In genomic region chr8:45885202-45885685, GRCm38 (mm10) we compare ENCODE assay signal across 8 mouse cellular contexts. TPM values are rescaled to one million over a fixed set of nuclear protein-coding genes. Genes with fewer than 3 reads are reported as not detected.
DNase-seq lines count a peak whose midpoint lies in the region; ATAC-seq and TF ChIP-seq lines count a peak whose summit lies in the region.

TSS of gene Pdlim3 (plus strand) at chr8:45885461.

- no peak for TF ChIP-seq CTCF in olfactory bulb, adult 2 months (IDR thresholded peaks at IDR 0.05; ENCODE audit: insufficient read depth, low read depth, low read length)

- H3K27ac ChIP-seq in hindbrain, embryonic 15.5 days (replicated peaks): peak within 1 kb of the TSS; percentile 44; the same call in 1 of the 2 replicates
- H3K27ac ChIP-seq in liver, embryonic 15.5 days (replicated peaks): no peak within 1 kb of the TSS
- no peak within 1 kb of the TSS for H3K27ac ChIP-seq in olfactory bulb, adult 2 months (ENCODE audit: insufficient read depth, low read depth, low read length)

- DNase-seq in B cell, adult 2 months: peak; percentile 8 to 21
- peak; percentile 40 to 47 for DNase-seq in adrenal gland, postnatal 36 days
- DNase-seq in gastrocnemius, adult 8-10 months (ENCODE audit: low spot score in 2 of 2): peak; percentile 63 to 78
- no peak for DNase-seq in right cerebral cortex, postnatal 4 days
- no peak for DNase-seq in right cerebral cortex, adult 2 months (ENCODE audit: low spot score in 2 of 2)

- H3K27me3 ChIP-seq in hindbrain, embryonic 15.5 days: 0 out of 2 replicates have a peak, but pooled peaks cover 4% of the 10 kb centered on the region
- H3K27me3 ChIP-seq in liver, embryonic 15.5 days: peaks cover 17% of the 10 kb centered on the region

- peak within 1 kb of the TSS; percentile 39 for H3K4me3 ChIP-seq in hindbrain, embryonic 15.5 days
- H3K4me3 ChIP-seq in liver, embryonic 15.5 days (replicated peaks): peak within 1 kb of the TSS; percentile 12
- H3K4me3 ChIP-seq in olfactory bulb, adult 2 months (ENCODE audit: insufficient read depth, low read depth, low read length): peak within 1 kb of the TSS; percentile 24

- H3K4me2 ChIP-seq in hindbrain, embryonic 15.5 days: peak within 1 kb of the TSS; percentile 83
- peak within 1 kb of the TSS; percentile 48 for H3K4me2 ChIP-seq in liver, embryonic 15.5 days

- under 1% methylated on average over 21 of the region's 22 CpGs for WGBS in hindbrain, embryonic 15.5 days
- 2% methylated on average over 22 of the region's 22 CpGs for WGBS in liver, embryonic 15.5 days (ENCODE audit: insufficient replicate concordance)
- 4% methylated on average over 22 of the region's 22 CpGs for WGBS in olfactory bulb, adult 2 months

- H3K4me1 ChIP-seq in hindbrain, embryonic 15.5 days (replicated peaks): peaks cover 16% of the 10 kb centered on the region
- H3K4me1 ChIP-seq in liver, embryonic 15.5 days (replicated peaks): no peaks in the 10 kb centered on the region
- peaks cover 9% of the 10 kb centered on the region for H3K4me1 ChIP-seq in olfactory bulb, adult 2 months (ENCODE audit: control insufficient read depth, insufficient read depth, low read length)

- no peak for TF ChIP-seq POLR2A in olfactory bulb, adult 2 months (IDR thresholded peaks at IDR 0.05; ENCODE audit: insufficient read depth, low read depth, low read length)

- peak within 1 kb of the TSS; percentile 21 for H3K9ac ChIP-seq in hindbrain, embryonic 15.5 days
- H3K9ac ChIP-seq in liver, embryonic 15.5 days: no peak within 1 kb of the TSS

- H3K9me3 ChIP-seq in hindbrain, embryonic 15.5 days: no peaks in the 10 kb centered on the region
- no peaks in the 10 kb centered on the region for H3K9me3 ChIP-seq in liver, embryonic 15.5 days (replicated peaks)

- no peaks in the 10 kb centered on the region for H3K36me3 ChIP-seq in hindbrain, embryonic 15.5 days
- no peaks in the 10 kb centered on the region for H3K36me3 ChIP-seq in liver, embryonic 15.5 days (replicated peaks)

- ATAC-seq in hindbrain, embryonic 15.5 days (ENCODE audit: low FRiP score, low read depth): peak; percentile 52
- no peak for ATAC-seq in liver, embryonic 15.5 days (ENCODE audit: insufficient read depth)

RNA-seq across cellular contexts. Expression of gene Pdlim3, which starts in this region (rescaled TPM):
- total RNA-seq in adrenal gland, postnatal 36 days (2021): 1 to 10 TPM; 1.2 to 1.9 TPM
- total RNA-seq in gastrocnemius, adult 8-10 months (2022): 100 to 1,000 TPM; 733 to 955 (median 812) TPM
- 18.9 and 20.9 TPM in 2 replicates for polyA plus RNA-seq in hindbrain, embryonic 15.5 days (2015; fragmentation: Nextera tagmentation; extraction: Ambion mirVana)
- polyA plus RNA-seq in liver, embryonic 15.5 days (2015; fragmentation: Nextera tagmentation; extraction: Ambion mirVana): 3.6 and 4.4 TPM in 2 replicates
- not detected in 2 replicates for polyA plus RNA-seq in olfactory bulb, adult 2 months (2012; ENCODE audit: insufficient read depth, insufficient read length, low replicate concordance, missing spikeins)

Comparison
In these comparisons a context has a peak if more than half of its experiments do, and no peak if none do; other contexts are left out.
1. RNA of gene Pdlim3 (total RNA-seq): 733 to 955 TPM in gastrocnemius, adult 8-10 months; 1.2 to 1.9 TPM in adrenal gland, postnatal 36 days; every median in the first group is over 100 times any median in the second.
2. DNase-seq: peak in B cell, adult 2 months (2 of 2), adrenal gland, postnatal 36 days (2 of 2) and gastrocnemius, adult 8-10 months (2 of 2); none in right cerebral cortex, postnatal 4 days (single experiment) and right cerebral cortex, adult 2 months (0 of 2).
3. Peak in every context shown above with its lines, with median percentiles within 50 percentile points of each other: H3K4me3 ChIP-seq.